Mouse (Mus musculus) stomach, postnatal 0 days (tissue): Measurements from ENCODE around the gene Abcc6.

Experiments
- CTCF ChIP-seq: IDR thresholded peaks from 2 replicates; pipeline ENCODE4 v1.5.1; 2016; ENCODE audit warnings: antibody characterized with exemption, low read depth, mild to moderate bottlenecking, moderate library complexity
- EP300 ChIP-seq: optimal IDR thresholded peaks from 2 replicates; pipeline ENCODE3; 2016; ENCODE audit warnings: antibody characterized with exemption

GRCm38 (mm10) chr7:46013266-46014010 lies 16.7 kb downstream of the Abcc6 start:
- TF ChIP-seq CTCF: no peak
- TF ChIP-seq EP300: no peak
